ENCODE assay signal across 8 mouse cellular contexts in the genomic region with DNA sequence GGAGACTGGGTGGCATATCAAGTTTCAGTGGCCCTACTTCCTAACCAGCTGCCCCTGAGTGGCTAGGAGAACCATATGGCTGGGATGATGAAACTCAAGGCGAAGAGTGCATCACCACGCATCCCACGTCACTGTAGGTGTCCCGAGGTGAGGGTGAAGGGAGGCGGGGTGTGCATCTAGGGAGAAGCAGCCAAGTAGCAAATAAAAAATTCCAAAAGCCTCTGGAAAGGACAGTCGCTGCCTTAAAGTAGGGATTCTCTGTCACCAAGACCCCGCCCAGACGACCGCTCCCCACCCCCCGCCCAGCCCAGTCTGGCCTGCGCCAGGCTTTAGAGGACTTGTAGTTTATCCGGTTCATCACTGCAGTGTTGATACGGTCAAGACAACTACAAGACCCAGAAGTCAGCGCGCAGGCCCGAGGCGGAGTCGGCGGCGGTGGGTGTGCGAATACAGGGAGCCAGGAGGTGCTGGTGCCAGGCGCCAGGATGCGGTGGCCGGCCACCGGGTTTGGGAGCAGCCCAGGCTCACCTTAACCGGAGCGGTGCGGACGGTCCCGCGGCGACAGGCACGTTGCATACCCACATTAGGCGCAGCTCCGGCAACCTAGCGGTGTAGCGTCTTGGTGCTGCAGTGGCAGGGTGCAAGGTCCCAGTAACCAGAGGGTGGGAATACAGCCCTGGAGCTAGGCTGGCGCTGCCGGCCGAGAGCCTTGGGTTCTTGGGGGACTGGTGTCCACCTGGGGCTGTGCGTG. TPM values are rescaled to one million over a fixed set of nuclear protein-coding genes. Genes with fewer than 3 reads are reported as not detected.
DNase-seq lines count a peak whose midpoint lies in the region; ATAC-seq lines count a peak whose summit lies in the region.

Gpt2 (plus strand) TSS at position 452 of the 751 bp plus-strand sequence.

- peak; percentile 95 for DNase-seq in gastrocnemius, postnatal 14 days
- DNase-seq in left cerebral cortex, postnatal 10 days (ENCODE audit: extremely low spot score in 1 of 2, low spot score in 2 of 2) = peak; percentile 95
- peak; percentile 96 for DNase-seq in right cerebral cortex, postnatal 25 days
- peak; percentile 86 to 90 for DNase-seq in urinary bladder, postnatal 4 days (ENCODE audit: low spot score in 2 of 2)

- peak; percentile 98 for ATAC-seq in activated CD4-positive, CD25-positive, alpha-beta regulatory T cell, adult 4 months
- ATAC-seq in common myeloid progenitor, adult 5-6 weeks (replicated peaks; ENCODE audit: low read depth, poor library complexity, severe bottlenecking) = peak; percentile 99
- ATAC-seq in inflammation-experienced regulatory T-cells, adult 6 months = peak; percentile 98
- peak; percentile 99 for ATAC-seq in megakaryocyte-erythroid progenitor cell, adult 5-6 weeks (replicated peaks; ENCODE audit: low FRiP score, low TSS enrichment, poor library complexity, severe bottlenecking)

- intact Hi-C loops in gastrocnemius, postnatal 14 days (cut with DNase I; ENCODE audit: low total_unique reads) = no loop called here
- intact Hi-C loops in left cerebral cortex, postnatal 10 days (cut with DNase I) = no loop called here

RNA-seq across cellular contexts. Expression of gene Gpt2, which starts in this region (rescaled TPM):
- under 1 TPM; 0.24 to 0.65 TPM for polyA plus RNA-seq in activated CD4-positive, CD25-positive, alpha-beta regulatory T cell, adult 4 months (2017; shearing (Covaris generic))
- 1.1 and 3.7 TPM in 2 replicates for total RNA-seq in common myeloid progenitor, adult 5-6 weeks (2017)
- total RNA-seq in gastrocnemius, postnatal 14 days (2021) = 100 to 1,000 TPM in 1 of 2 experiments, 10 to 100 TPM in 1; 74.7 to 129 TPM
- polyA plus RNA-seq in inflammation-experienced regulatory T-cells, adult 6 months (2017; shearing (Covaris generic)) = under 1 TPM; 0.21 to 0.43 (median 0.25) TPM
- total RNA-seq in left cerebral cortex, postnatal 10 days (2021) = 10 to 100 TPM; 36.6 to 50.0 TPM
- 0.17 and 1.1 TPM in 2 replicates for total RNA-seq in megakaryocyte-erythroid progenitor cell, adult 5-6 weeks (2014; fragmentation: Nextera tagmentation)
- 1.1 and 2.0 TPM in 2 replicates for total RNA-seq in megakaryocyte-erythroid progenitor cell, adult 5-6 weeks (2017)

Comparison
In these comparisons a context has a peak if more than half of its experiments do, and no peak if none do; other contexts are left out.
1. Peak in every context shown above with its lines: DNase-seq and ATAC-seq.
2. Peak in ATAC-seq in activated CD4-positive, CD25-positive, alpha-beta regulatory T cell, adult 4 months; RNA of the gene not detected or under 1 TPM.
3. Peak in ATAC-seq in inflammation-experienced regulatory T-cells, adult 6 months; RNA of the gene not detected or under 1 TPM.